Mouse (Mus musculus) megakaryocyte-erythroid progenitor cell, adult 5-6 weeks (primary cell): ENCODE data around the gene Fbxo8. TPM values are rescaled to one million over a fixed set of nuclear protein-coding genes. Genes with fewer than 3 reads are reported as not detected.

ENCODE experiments used
- ATAC-seq: replicated peaks from 2 replicates; pipeline ENCODE4 v1.8.0; 2016; ENCODE audit warnings: mild to moderate bottlenecking, inconsistent platforms; ENCODE audit not compliant: severe bottlenecking, poor library complexity, low FRiP score, low TSS enrichment
- total RNA-seq, 2 experiments: library from RNA; stranded (forward) in 1 of 2; stranded (reverse) in 1 of 2; fragments of 200-1000, 215-1000 nt in 1 of 2; fragments of >200 nt in 1 of 2; fragmentation: Nextera tagmentation in 1 of 2; gene quantifications; 2 replicates each; pipeline ENCODE4 v1.2.3; 2014 to 2017

The Fbxo8 gene
- total RNA-seq, 2 experiments from 2014 or later, result 17.2 to 19.4 TPM

DNA sequence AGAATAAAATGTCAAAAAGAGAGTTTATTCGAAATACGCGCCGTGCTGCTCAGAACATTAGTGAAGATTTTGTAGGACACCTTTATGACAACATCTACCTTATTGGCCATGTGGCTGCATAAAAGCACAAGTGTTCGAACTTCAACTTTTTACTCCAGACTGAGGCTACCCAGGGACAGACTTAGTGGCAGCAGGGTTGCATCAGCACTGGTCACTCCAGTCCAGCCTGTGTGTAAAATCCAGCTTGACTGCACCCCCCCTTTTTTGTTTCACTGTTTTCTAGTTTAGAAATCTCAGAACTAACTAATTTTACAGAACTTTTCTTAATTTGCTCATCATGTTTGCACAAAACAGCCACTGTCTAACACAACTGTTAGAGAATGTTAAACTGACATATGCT lies 40.6 kb downstream of the Fbxo8 start:
- no peak for ATAC-seq

GRCm38 (mm10) chr8:56606481-56606880 lies 55.6 kb downstream of the Fbxo8 start:
- ATAC-seq, result no peak

DNA sequence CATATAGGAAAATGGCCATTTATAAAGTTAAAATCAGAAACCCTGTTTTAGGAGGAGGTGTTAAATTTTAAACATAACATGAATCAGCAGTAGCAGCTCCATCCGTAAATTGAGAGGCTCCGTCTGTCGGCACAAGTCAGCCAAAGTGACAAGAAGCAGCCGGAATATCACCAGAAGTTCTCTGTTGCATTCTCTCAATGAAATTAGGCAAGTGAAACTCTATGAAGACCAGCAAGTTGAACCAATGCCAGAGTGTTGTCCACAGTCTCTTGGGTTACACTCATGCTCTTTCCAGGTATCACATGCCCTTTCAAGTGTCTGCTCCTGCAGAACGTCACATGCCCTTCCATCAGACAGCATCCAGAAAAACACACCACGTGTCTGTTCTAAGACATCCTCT lies 60.8 kb downstream of the Fbxo8 start:
- no peak for ATAC-seq

- no peak for ATAC-seq
Observed at GRCm38 (mm10) chr8:56614235-56614634, 63.3 kb downstream of the Fbxo8 start.

DNA sequence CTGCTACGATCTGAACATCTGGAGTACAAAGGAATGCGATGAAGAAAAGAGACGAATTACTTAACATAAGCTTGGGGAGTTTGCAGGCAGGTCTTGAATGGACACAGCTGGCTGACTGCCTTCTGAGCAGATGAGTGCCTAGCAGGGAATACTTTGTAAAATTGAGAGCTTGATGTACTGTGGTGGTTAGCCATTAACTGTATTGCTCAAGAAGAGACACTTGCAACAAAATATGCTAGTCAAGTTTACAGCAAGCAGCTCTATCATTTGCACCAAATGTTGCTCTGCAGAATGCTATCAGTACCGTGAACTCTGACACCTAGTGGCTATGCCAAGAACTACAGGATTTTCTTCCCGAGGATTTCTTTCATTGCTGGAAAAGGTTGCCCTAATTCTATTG lies 64.1 kb downstream of the Fbxo8 start:
- peak; percentile 78 for ATAC-seq

DNA sequence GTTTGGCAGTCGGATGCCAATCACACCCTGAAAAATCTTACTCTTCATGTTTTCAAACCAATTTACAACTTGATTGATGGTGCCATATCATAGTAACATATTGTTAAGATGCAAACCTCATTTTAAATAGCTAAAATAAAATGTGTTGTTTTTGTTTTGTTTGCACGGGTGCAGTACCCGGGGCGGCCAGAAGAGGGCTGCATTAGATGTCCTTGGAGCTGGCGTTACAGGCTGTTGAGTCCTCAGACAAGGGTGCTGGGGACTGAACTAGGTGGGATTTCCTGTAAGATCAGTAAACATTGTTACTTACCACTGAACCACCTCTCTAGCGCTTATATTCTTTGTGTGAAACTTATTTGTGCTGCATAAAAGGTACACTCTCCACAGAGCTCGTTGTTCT lies 65.4 kb downstream of the Fbxo8 start:
- ATAC-seq, result peak; percentile 66; the same call in 1 of the 2 replicates

DNA sequence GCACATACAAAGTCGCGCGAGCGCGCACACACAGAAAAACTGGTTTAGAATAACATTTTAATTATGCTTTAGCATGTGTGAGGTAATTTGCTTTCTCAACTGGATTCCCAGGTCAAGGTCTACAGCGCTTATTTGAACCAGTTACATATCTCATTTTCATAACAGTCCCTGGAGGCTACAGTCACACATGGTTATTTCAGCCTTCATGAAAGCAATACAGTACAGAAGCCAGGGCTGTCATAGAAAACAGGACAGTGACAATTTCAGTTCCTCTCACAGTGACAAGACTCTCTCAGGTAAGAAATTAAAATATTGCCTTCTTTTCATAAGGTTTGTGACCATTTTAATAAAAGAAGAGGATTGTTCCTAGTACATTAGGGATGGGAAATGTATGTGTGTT lies 66.4 kb downstream of the Fbxo8 start:
- no peak for ATAC-seq

DNA sequence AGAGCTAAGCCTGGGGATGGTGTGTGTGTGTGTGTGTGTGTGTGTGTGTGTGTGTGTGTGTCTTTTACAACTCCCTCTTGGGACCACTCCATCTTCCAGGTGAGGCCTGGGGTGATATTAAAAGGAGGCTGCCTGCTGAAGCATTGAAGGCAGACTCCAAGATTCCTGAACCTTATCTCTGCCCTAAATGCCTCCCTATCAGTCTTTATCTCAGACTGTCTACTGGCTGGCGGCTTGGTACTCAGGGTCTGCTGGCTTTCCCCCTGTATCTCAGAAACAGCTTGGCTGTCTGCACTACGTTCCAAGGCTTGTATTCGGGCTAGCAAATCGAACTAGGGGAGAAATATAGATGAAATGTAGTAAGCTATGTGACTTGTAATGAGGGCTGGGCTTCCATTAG lies 68.2 kb downstream of the Fbxo8 start:
- no peak for ATAC-seq

- ATAC-seq, result no peak
Observed at GRCm38 (mm10) chr8:56619571-56619970, 68.7 kb downstream of the Fbxo8 start.

- no peak for ATAC-seq
Observed at GRCm38 (mm10) chr8:56620691-56621090, 69.8 kb downstream of the Fbxo8 start.

GRCm38 (mm10) chr8:56621093-56621492 lies 70.2 kb downstream of the Fbxo8 start:
- 0 out of 2 replicates have a peak, but pooled peaks have one; percentile 15 for ATAC-seq

DNA sequence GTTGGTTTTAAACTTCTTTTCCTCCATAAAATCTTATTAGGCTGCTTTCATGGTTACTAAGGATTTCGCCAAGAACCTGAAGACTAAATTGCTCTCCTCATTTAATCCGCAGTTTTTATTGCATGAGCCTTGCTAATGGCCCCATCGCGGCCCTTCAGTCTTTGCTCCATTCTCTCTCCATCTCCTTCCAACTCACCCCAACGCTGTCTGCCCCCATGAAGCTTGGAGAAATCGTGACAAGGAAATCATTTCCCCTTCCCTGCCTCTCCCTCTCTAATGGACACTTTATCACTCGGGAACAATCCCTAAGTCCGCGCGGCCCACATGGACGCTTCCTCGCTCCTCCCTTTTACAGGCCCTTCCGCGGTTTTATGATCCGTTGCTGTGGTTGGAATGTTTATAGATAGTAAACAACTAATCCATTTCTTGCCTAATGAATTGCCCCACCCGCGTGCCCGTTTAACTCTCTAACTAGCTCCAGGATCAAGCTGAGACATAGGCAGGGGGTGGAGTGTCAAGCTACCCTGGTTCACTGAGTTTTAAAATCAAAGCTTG lies 71.7 kb downstream of the Fbxo8 start:
- no peak for ATAC-seq

GRCm38 (mm10) chr8:56623346-56623745 lies 72.5 kb downstream of the Fbxo8 start:
- no peak for ATAC-seq

DNA sequence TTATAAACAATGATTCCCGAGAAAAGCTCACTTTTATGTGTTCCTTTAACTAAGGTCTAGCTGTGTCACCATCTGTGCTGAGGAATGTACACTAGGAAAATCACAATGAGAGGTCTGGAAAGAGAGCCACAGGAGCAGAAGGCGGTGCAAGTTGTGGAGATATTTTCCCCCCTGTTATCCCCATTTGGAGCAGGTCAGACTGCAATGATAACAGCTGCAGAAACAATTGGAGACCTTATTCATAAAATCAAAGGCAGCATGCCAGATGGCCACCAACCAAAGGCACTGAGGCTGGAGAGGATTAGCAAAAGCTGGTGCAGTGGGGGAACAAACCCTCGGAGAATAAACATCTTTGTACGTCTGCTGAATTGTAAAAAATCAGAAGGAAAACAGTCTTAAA lies 78.3 kb downstream of the Fbxo8 start:
- ATAC-seq, result no peak

DNA sequence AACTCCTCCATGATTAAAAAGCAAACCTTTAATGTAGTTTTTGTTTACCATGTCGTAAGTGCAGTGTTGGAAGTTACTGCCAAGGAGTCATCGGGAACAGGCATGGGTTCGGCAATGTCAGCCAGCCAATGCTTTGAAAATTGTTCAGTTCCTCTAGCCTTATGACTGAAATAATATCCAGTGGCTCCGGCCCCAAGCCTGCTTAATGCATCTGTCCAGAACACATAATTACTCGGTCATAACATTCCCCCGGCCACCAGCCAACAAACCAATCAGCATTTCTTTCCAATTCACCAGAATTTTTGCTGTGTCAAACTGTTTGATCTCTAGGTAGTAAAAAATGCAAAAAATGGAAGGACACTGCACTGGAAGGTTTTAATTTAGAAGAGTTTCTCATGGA lies 88.4 kb downstream of the Fbxo8 start:
- ATAC-seq, result no peak

Other genes with a start within 250 kb of the Fbxo8 start
- 46.0 and 46.3 TPM in 2 replicates for gene Cep44, start within 50 bp of the Fbxo8 start, total RNA-seq (2014; fragmentation: Nextera tagmentation)
- gene Cep44, start within 50 bp of the Fbxo8 start, total RNA-seq (2017), result 37.9 and 57.7 TPM in 2 replicates